Mouse (Mus musculus) mesoderm, embryonic 11.5 days (tissue): ENCODE measurements around the gene Ece2.

Source experiments
- DNase-seq: peaks from one replicate; pipeline ENCODE4 v3.0.0-alpha.2; 2012; ENCODE audit warnings: low read depth, low spot score

Ece2 gene

DNA sequence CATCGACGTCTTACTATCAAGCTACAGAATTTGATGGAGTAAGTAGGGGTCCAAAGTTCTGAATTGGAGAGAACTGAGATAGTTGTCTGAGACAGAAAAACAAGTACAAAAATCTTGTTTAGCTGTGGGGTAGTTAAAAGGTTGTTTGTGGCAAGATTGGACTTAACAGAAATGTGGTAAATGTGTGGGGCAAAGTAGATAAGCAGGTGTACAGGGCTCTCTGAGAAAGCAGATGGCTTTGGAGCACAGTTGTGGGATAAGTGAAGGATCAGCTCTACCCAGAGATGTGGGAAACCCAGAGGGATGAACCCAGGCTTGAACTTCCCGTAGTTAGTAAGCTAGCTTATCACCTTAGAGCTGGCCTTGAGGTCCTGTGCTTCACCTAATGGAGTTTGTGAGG, 61.1 kb downstream of the Ece2 start:
- DNase-seq = no peak

DNA sequence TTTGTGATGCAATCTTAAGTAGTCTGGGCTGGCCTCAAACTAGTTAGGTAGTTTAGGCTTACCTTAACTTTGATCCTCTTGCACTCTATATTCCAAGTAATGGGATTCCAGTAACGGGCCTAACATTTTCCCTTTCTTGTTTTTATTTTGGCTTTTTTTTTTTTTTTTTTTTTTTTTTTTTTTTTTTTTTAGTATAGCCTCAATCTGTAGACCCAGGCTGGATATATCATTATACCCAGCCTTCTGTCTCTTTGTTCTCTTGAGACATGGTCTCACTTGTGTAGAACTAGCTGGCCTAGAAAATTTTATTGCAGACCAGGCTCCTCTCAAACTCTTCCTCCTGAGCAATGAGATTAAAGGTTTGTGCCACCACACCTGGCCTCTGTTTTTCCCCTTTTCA, 62.0 kb downstream of the Ece2 start:
- DNase-seq = no peak

DNA sequence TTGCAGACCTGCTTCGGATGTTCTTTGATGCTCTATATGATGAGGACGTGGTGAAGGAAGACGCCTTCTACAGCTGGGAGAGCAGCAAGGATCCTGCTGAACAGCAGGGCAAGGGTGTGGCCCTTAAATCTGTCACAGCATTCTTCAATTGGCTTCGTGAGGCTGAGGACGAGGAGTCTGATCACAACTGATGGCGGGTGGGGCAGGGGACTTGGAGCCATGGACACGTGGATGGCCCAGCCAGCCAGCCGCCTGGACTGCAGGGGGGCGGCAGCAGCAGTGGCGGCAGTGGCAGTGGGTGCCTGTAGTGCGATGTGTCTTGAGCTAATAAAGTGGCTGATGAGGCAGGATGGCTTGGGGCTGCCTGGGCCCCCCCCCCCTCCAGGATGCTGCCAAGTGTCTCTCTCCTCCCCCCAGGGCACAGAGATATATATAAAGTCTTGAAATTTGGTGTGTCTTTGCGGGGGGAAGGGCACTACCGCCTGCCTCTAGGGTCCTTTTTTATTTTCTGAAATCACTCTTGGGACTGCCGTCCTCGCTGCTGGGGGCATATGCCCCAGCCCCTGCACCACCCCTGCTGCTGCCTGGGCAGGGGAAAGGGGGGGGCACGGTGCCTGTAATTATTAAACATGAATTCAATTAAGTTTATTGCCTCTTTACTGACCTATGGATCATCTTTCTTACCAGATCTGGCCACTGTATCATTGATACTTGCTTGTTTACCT, 62.8 kb downstream of the Ece2 start:
- DNase-seq = no peak

DNA sequence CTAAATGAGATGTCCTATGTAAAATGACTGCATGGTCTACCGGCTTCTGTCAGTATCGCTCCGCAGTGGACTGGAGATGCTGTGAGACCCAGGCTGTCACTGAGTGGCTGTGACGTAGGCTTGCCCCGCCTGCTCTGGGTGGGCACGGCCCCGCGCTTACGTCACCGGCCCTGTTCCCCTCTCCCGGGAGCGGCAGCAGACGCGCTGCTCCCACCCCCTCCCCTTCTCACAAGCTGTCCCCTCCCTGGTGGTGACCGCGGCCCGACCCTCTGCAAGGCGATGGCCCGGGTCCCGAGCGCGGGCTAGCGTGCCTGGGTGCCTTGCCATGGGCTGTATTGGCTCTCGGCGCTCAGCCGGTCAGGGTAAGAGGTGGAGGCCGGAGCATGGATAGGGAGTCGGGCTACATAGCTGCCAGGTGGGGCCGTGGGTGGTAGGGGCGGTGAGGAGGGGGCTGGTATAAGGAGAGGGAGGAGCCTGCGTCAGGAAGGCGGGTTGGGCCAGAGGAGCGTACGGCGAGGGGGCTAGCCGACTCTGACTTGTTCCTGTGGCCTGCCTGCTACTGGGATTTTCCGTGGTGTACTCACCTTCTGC, 63.6 kb downstream of the Ece2 start, which contains the start of gene Fam131a:
Gene Fam131a, plus strand, starts transcription at position 131 of the 591 bp plus-strand sequence.
- DNase-seq = peak; percentile 94

DNA sequence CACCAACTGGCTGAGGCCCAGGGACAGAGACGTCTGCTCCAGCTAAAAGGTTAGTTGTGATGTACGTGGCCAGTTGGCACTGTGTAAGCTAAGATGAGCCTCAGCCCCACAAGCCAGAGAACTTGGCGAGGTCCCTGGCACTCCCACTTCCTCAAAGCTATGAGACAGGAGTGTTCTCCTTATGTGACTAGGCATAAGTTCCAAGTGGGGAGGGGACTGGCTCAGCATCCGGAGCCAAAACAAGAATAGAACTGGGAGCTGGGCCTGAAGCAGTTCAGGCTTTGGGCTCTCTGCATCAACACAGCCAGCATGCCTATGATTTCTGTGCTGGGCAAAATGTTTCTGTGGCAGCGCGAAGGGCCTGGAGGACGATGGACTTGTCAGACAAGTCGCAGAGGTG, 65.2 kb downstream of the Ece2 start:
- DNase-seq = no peak

DNA sequence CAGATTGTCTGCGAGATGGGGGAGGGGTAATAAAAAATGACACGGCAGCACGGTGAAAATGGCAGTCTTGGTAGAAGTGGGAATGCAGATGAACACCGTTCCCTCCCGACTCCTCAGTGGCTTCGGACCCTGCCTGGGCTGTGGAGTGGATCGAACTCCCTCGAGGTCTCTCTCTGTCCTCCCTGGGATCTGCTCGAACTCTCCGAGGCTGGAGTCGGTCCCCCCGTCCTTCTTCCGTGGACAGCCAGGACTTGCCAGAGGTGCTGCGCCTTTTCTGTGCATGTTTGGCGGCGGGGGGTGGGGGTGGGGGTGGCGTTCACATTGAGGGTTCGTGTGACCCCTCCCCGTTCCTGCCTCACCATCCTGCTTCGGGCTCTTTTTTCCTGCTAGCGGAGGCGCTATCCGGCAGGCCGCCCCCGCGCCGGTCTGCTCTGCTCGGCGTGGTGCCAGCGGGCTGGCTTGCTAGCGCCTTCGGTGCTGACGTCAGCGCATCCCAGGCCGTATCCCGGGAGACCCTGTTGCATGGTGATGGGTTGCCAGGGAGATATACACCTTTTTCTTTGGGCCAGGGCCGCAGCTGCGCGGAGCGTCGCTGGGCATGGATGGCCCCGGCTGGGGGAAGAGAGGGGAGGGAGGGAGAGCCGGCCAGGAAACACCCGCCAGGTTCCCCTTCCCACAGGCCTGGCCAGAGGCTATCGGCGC, 66.1 kb downstream of the Ece2 start:
- peak; percentile 93 for DNase-seq
